Mouse (Mus musculus) liver, postnatal 0 days (tissue): ENCODE data around the gene Gpx4. TPM values are rescaled to one million over a fixed set of nuclear protein-coding genes. Genes with fewer than 3 reads are reported as not detected.

Experiments used
- ATAC-seq: fragments of 200-750 bp; cut with Nextera tagmentation; 2 replicates; pipeline ENCODE4 v1.8.0; 2017; ENCODE audit warnings: mild to moderate bottlenecking, moderate library complexity
- DNase-seq: peaks from one replicate; pipeline ENCODE4 v3.0.0-alpha.2; 2016
- H3K27ac ChIP-seq: fragments of 300-500 bp; sonication (generic); 2 replicates; pipeline ENCODE4 v1.5.1; 2014; ENCODE audit warnings: antibody characterized with exemption, moderate library complexity, mild to moderate bottlenecking, low read depth
- H3K27me3 ChIP-seq: fragments of 300-500 bp; sonication (generic); 2 replicates; pipeline ENCODE4 v1.6.1; 2014; ENCODE audit warnings: low read length, control low read depth, mixed read lengths; ENCODE audit not compliant: insufficient read depth
- H3K36me3 ChIP-seq: fragments of 300-500 bp; sonication (generic); replicated peaks from 2 replicates; pipeline ENCODE4 v1.6.1; 2014; ENCODE audit warnings: mild to moderate bottlenecking, control low read depth, low read length, moderate library complexity, mixed read lengths; ENCODE audit not compliant: insufficient read depth
- H3K4me1 ChIP-seq: fragments of 300-500 bp; sonication (generic); 2 replicates; pipeline ENCODE4 v1.6.1; 2014; ENCODE audit warnings: antibody characterized with exemption, mild to moderate bottlenecking, control low read depth; ENCODE audit not compliant: insufficient read depth
- H3K4me2 ChIP-seq: fragments of 300-500 bp; sonication (generic); 2 replicates; pipeline ENCODE4 v1.6.1; 2014; ENCODE audit warnings: low read depth, mild to moderate bottlenecking, low read length, moderate library complexity, mixed read lengths
- H3K4me3 ChIP-seq: fragments of 300-500 bp; sonication (generic); 2 replicates; pipeline ENCODE4 v1.5.1; 2014; ENCODE audit warnings: low read depth, low read length
- H3K9ac ChIP-seq: fragments of 300-500 bp; sonication (generic); replicated peaks from 2 replicates; pipeline ENCODE4 v1.6.1; 2014; ENCODE audit warnings: mild to moderate bottlenecking, moderate library complexity
- H3K9me3 ChIP-seq: fragments of 300-500 bp; sonication (generic); 2 replicates; pipeline ENCODE4 v1.6.1; 2016; ENCODE audit warnings: mild to moderate bottlenecking, control low read depth, low read length, mixed read lengths
- CTCF ChIP-seq: sonication (generic); IDR thresholded peaks from 2 replicates; pipeline ENCODE4 v1.5.1; 2016; ENCODE audit warnings: antibody characterized with exemption, low read depth
- EP300 ChIP-seq: IDR thresholded peaks from 2 replicates; pipeline ENCODE4 v1.6.1; 2016; ENCODE audit warnings: antibody characterized with exemption, low read depth, mild to moderate bottlenecking
- WGBS: fragments of 180-500 bp; shearing (Covaris S2); extraction: QIAGEN DNeasy Blood & Tissue Kit; methylation state at CpG from one replicate; pipeline ENCODE4 v1.1.7; 2014; ENCODE audit not compliant: insufficient replicate concordance; 5-methylcytosine and 5-hydroxymethylcytosine counted together
- polyA plus RNA-seq: library from polyadenylated mRNA; unstranded; fragments of >200 nt; fragmentation: Nextera tagmentation; extraction: Ambion mirVana; gene quantifications from 2 replicates; pipeline ENCODE4 v1.2.1, GENCODE M21; 2015

Gpx4 gene
- polyA plus RNA-seq, 1 experiment from 2014 or later = 537 TPM

DNA sequence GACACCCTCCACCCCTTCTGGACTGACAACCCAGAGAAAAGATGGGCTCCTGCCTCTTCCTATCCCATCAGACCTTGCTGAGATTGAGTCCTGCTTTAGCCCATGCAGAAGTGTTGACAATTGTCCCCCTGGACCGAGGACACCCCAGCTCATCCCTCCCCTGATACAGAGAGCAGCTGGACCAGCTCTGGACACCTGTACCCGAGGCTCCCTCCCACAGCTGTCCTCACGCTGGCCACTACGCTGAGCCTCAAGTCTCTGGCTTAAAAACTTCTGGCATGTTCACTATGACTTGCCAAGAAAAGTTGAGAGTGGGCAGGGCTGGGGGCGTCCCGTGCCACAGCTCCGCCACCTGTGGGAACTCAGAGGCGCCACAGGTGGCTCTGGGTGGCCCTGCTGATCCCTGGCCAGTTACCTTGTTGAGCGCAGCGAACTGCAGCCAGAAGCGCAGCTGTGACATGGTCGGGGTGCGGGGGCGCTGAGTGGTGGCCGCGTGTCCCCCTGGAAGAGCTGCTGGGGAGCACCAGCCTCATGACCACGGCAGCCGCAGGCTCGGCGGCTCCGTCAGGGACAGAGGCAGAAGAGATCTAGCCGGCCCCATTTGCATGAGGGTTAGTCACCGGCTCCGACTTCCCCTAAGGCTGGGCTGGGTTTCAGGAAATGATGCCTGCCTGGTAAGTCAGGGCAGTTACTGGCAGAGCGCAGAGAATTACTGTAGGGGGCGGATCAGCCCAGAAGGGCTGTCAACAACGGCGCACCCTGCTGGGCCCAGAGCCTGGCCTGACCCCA lies 28.0 kb downstream of the Gpx4 start:
- WGBS = 23% methylated on average over 26 of the region's 28 CpGs
- peaks cover 54% of the 10 kb centered on the region for H3K4me1 ChIP-seq
- TF ChIP-seq EP300 = peak; percentile 84
- peak; percentile 73 for TF ChIP-seq CTCF
- no peaks in the 10 kb centered on the region for H3K27me3 ChIP-seq
- DNase-seq = peak; percentile 82
- peak overlapping the region; percentile 44 for H3K4me3 ChIP-seq
- H3K27ac ChIP-seq = peak overlapping the region; percentile 90
- peaks cover 32% of the 10 kb centered on the region for H3K36me3 ChIP-seq
- peak overlapping the region; percentile 63 for H3K4me2 ChIP-seq
- H3K9me3 ChIP-seq = no peaks in the 10 kb centered on the region
- peak overlapping the region; percentile 65 for H3K9ac ChIP-seq
- ATAC-seq = peak; percentile 43

DNA sequence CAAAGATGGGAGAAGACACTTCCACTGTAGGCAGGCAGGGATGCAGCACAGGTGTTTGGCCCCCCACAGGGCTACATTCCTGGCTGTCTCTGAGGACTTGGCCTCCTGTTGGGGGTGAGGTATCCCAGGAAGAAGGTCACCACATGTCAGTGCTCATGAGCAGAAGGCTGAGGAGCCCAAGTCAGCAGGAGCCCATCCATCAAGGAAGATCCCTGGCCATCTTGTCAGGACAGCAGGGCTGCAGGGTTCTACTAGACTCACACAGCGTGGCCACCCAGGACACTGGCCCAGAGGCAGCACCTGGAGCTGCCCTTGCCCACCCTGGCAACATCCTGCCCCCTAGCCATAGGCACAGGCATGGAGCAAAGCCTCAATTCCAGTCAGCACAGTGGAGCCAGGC lies 29.0 kb downstream of the Gpx4 start:
- no peaks in the 10 kb centered on the region for H3K27me3 ChIP-seq
- no peak overlapping the region for H3K4me3 ChIP-seq
- peaks cover 48% of the 10 kb centered on the region for H3K4me1 ChIP-seq
- no peak for ATAC-seq
- peak overlapping the region; percentile 63; the same call in 1 of the 2 replicates for H3K4me2 ChIP-seq
- 75% methylated on average over 1 of the region's 1 CpGs for WGBS
- H3K36me3 ChIP-seq = peaks cover 38% of the 10 kb centered on the region
- H3K9ac ChIP-seq = no peak overlapping the region
- H3K27ac ChIP-seq = peak overlapping the region; percentile 90
- DNase-seq = no peak
- no peaks in the 10 kb centered on the region for H3K9me3 ChIP-seq
- TF ChIP-seq EP300 = no peak
- TF ChIP-seq CTCF = 0 out of 2 replicates have a peak, but pooled peaks have one; percentile 8

- H3K4me1 ChIP-seq = peaks cover 47% of the 10 kb centered on the region
- no peak for ATAC-seq
- peaks cover 42% of the 10 kb centered on the region for H3K36me3 ChIP-seq
- no peaks in the 10 kb centered on the region for H3K27me3 ChIP-seq
- 93% methylated on average over 4 of the region's 4 CpGs for WGBS
- peak overlapping the region; percentile 90 for H3K27ac ChIP-seq
- H3K4me3 ChIP-seq = no peak overlapping the region
- H3K4me2 ChIP-seq = no peak overlapping the region
- no peak for TF ChIP-seq EP300
- no peak for TF ChIP-seq CTCF
- H3K9ac ChIP-seq = no peak overlapping the region
- no peak for DNase-seq
- H3K9me3 ChIP-seq = no peaks in the 10 kb centered on the region
Measured at GRCm38 (mm10) chr10:80076386-80076785, 29.4 kb downstream of the Gpx4 start.

DNA sequence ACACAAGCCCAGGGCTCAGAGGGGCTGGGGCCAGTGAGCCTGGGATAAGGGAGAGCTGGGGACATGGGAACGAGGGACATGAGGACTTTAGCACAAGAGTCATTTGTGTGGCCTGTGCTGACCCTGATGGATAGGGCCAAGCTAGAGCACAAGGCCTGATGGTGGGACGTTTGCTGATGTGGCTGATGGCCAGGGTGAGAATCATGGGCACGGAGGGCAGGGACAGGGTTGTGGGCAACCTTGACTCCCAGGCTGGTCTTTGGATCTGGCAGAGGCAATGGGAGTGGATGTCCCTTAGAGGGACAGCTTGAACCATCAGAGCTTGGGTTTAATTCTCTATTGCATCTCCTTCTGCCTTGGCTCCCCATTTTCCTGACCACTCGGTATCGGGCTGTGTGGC lies 30.3 kb downstream of the Gpx4 start:
- Histone ChIP-seq H3K9ac (no peak overlapping the region), H3K4me2 (no peak overlapping the region), H3K27me3 (no peaks in the 10 kb centered on the region), H3K27ac (0 out of 2 replicates have a peak overlapping the region, but pooled peaks have one; percentile 22), H3K4me1 (peaks cover 46% of the 10 kb centered on the region), H3K36me3 (peaks cover 46% of the 10 kb centered on the region), H3K4me3 (no peak overlapping the region), H3K9me3 (no peaks in the 10 kb centered on the region)
- TF ChIP-seq EP300 = no peak
- TF ChIP-seq CTCF = no peak
- DNase-seq = no peak
- 78% methylated on average over 5 of the region's 5 CpGs for WGBS
- ATAC-seq = no peak

DNA sequence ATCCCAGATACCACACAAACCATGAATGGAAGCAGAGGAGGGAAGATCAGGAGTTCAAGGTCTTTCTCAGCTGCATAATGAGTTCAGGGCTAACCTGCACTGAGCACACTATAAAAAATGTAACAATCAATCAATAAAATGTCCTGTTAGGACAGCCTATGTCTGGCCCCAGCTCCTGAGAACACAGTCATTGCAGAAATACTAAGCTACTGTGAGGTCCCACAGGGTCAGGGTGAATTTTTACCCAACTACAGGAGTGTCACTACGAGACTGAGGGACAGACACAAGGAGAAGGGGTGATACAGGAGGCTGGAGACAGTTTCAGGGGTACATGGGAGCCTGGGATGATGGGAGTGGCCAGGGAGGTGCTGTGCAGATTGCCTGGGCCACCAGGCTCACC lies 31.4 kb downstream of the Gpx4 start:
- peaks cover 54% of the 10 kb centered on the region for H3K36me3 ChIP-seq
- H3K9me3 ChIP-seq = no peaks in the 10 kb centered on the region
- TF ChIP-seq EP300 (no peak), CTCF (no peak)
- ATAC-seq = no peak
- H3K27me3 ChIP-seq = no peaks in the 10 kb centered on the region
- no peak overlapping the region for H3K4me2 ChIP-seq
- H3K4me3 ChIP-seq = no peak overlapping the region
- peaks cover 40% of the 10 kb centered on the region for H3K4me1 ChIP-seq
- DNase-seq = no peak
- H3K27ac ChIP-seq = no peak overlapping the region
- no peak overlapping the region for H3K9ac ChIP-seq
- WGBS = 75% methylated on average over 1 of the region's 1 CpGs

DNA sequence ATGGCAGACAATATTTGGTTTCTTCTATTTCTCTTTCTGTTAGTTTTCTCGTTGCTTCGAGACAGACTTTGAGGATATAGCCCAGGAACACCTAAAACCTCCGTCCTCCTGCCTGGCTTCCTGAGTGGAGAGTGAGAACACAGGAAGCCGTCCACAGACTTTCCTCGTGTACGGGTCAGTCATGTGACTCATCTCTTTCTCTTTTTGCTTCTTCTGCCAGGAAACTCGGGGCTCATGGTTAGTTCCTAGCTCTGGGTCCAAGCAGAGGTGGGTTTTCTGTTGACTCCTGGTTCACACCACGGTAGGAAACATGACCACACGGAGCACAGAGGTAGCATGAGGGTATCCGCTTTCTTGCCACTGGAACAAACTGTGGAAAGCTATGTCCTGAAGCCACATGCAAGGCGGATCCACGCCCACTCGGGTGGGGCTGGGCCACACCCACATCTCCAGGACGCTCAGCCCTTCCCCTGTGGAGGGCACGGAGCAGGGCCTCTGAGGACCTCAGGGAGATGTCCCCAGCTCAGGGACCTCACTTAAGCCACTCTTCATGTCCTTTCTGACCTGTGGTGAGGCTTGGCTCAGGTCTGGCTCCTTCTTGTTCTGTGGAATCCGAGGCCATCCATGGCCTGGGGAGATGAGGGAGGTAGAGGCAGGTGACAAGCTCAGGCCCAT lies 33.6 kb downstream of the Gpx4 start:
- H3K9ac ChIP-seq = peak overlapping the region; percentile 45
- WGBS = 54% methylated on average over 16 of the region's 16 CpGs
- peak overlapping the region; percentile 56 for H3K4me2 ChIP-seq
- ATAC-seq (peak; percentile 89), DNase-seq (peak; percentile 82)
- TF ChIP-seq EP300 (no peak), CTCF (no peak)
- peaks cover 28% of the 10 kb centered on the region for H3K4me1 ChIP-seq
- H3K36me3 ChIP-seq = peaks cover 73% of the 10 kb centered on the region
- 0 out of 2 replicates have a peak overlapping the region, but pooled peaks have one; percentile 0 for H3K4me3 ChIP-seq
- no peaks in the 10 kb centered on the region for H3K9me3 ChIP-seq
- H3K27me3 ChIP-seq = no peaks in the 10 kb centered on the region
- peak overlapping the region; percentile 82 for H3K27ac ChIP-seq
